Mouse (Mus musculus): ENCODE results near the gene 1700018G05Rik.
A peak's percentile ranks its signal among the peaks of the same experiment; 100 is the strongest.
"Not testable (repeated sequence)": the region's sequence is repeated elsewhere in the genome, so short reads cannot be mapped to it uniquely, and the experiment has no call there.

1700018G05Rik gene

GRCm38 (mm10) chrX:102928072-102928471 is at the start of gene 1700018G05Rik:
1700018G05Rik (plus strand) TSS chrX:102928372.
- not testable (repeated sequence) for DNase-seq (ENCODE audit: low spot score in 2 of 2)

DNA sequence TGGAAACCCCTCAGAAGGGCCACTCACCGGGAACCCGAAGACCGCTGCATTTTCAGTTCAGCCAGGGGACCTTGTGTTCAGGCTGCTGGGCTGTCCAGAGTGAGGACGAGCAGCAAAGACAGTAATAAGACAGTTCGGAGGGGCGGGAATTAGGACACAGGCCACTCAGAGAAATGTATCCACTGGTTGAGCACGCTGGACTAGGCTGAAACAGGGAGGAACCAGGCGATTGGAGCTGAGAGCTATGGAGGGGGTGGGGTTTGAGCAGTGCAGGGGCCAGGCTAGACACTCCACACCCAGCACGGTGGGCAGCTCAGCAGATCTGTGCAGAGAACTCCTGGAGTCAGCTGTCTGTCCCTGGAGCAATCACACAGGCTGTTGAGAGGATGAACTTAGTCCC is 19.6 kb upstream of the 1700018G05Rik start, which contains the start of the genes Dmrtc1a and 1700011M02Rik:
Gene Dmrtc1a, minus strand, starts transcription at position 101 of the 400 bp plus-strand sequence.
Gene 1700011M02Rik, plus strand, starts transcription at position 319 of the 400 bp plus-strand sequence.
- DNase-seq (ENCODE audit: low spot score in 2 of 2) = not testable (repeated sequence)

DNA sequence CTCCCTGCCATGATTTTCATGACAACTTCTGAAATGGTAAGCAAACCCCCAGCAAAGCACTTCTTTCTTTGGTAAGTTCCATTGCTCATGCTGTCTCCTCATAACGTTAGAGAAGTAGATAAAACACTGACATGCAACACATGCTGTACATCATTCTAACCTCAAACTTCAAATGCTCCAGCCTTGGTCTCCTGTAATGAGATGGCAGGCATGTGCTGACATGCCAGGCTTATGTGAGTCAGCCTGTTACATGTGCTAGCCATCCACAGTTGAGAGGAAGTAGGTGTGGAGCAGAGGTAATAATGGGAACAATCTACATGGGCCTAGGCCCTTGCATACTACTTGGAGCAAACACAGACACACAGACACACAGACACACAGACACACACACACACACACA is 13.3 kb upstream of the 1700018G05Rik start:
- DNase-seq (ENCODE audit: low spot score in 2 of 2) = not testable (repeated sequence)

GRCm38 (mm10) chrX:102926707-102927106 is 1.5 kb upstream of the 1700018G05Rik start:
- peak in 1 of 2 experiments; percentile 27 for DNase-seq (ENCODE audit: low spot score in 2 of 2)

DNA sequence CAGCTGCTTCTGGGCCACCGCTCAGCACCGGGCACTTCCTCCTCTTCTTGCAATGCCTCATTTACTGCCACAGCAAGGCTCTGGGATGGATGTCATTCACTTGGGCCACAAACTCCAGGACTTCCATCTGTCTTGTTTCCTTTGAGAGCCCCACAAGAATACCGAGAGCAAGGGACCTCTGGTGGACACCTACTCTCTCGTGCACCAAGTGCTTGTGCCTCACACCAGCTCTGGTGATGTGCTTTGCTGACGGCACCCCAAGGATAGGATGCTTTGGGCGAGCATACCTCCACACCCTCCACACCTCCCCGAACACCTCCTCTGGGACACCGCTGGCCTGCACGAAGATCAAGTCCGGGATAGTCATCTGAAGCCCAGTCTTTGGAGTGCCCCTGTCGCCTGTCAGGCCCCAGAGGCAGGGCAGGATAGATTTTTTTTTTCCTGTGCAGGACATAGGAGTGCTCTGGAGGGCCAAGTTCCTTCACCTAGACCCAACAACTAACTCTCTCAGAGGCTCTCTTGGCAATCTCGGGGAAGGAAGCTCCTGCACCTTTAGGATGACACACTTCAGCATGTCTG is 4.9 kb downstream of the 1700018G05Rik start:
- DNase-seq (ENCODE audit: low spot score in 2 of 2) = no peak

- DNase-seq (ENCODE audit: low spot score in 2 of 2) = peak; percentile 33 to 63
Measured at GRCm38 (mm10) chrX:102933571-102934394, 5.6 kb downstream of the 1700018G05Rik start.

GRCm38 (mm10) chrX:102934395-102934764 is 6.2 kb downstream of the 1700018G05Rik start:
- DNase-seq (ENCODE audit: low spot score in 2 of 2) = no peak

GRCm38 (mm10) chrX:102936743-102937142 is 8.6 kb downstream of the 1700018G05Rik start:
- no peak for DNase-seq (ENCODE audit: low spot score in 2 of 2)

- DNase-seq (ENCODE audit: low spot score in 2 of 2) = not testable (repeated sequence)
Measured at GRCm38 (mm10) chrX:102950136-102950535, 22.0 kb downstream of the 1700018G05Rik start.

GRCm38 (mm10) chrX:102958917-102959316 is 30.7 kb downstream of the 1700018G05Rik start:
- peak in 1 of 2 experiments; percentile 22 for DNase-seq (ENCODE audit: low spot score in 2 of 2)

DNA sequence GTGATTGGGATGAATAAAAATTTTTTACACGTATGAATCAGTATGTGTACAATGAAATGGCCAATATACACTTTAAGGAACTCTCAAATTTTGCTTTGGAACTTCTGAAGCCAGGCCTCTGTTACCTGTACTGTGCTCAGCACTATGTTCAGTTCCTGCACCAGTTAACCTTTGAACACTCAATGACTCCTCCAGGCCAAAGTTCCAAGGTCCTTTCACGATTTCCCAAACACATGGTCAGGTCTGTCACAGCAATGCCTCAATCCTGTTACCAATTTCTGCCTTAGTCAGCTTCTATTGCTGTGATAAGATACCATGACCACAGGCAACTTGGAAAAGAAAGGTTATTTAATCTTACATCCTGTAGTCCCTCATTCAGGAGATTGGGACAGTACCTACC is 32.4 kb downstream of the 1700018G05Rik start:
- no peak for DNase-seq (ENCODE audit: low spot score in 2 of 2)
